Mouse (Mus musculus) CH12.LX (cell line): ENCODE measurements at regions not wholly inside any gene's neighbourhood (a gene's known extent, or its start where the extent isn't known, plus 50 kb on each side); places are given as distances from the start of the nearest gene placed in this dataset.

Experiments used
- DNase-seq: peaks from one replicate; pipeline ENCODE4 v3.0.0-alpha.2; 2013; ENCODE audit errors: extremely low read depth
- H3K27ac ChIP-seq: 2 replicates; pipeline ENCODE4 v1.5.1; 2012; ENCODE audit warnings: low read depth, mild to moderate bottlenecking, control low read depth, moderate library complexity; ENCODE audit not compliant: insufficient read depth
- H3K27me3 ChIP-seq: replicated peaks from 2 replicates; pipeline ENCODE3; 2012; ENCODE audit warnings: inconsistent platforms
- H3K36me3 ChIP-seq, 2 experiments: replicated peaks in 1 of 2; 2 replicates each; pipeline versions ENCODE3 to v1.6.1; 2012; ENCODE audit warnings: inconsistent platforms in 1 of 2, low read length in 1 of 2, mild to moderate bottlenecking in 1 of 2, mixed read lengths in 1 of 2, moderate library complexity in 1 of 2; ENCODE audit not compliant: control insufficient read depth in 1 of 2, insufficient read depth in 1 of 2
- H3K4me1 ChIP-seq, 2 experiments: 2 replicates each; pipeline ENCODE4 v1.6.1; 2012; ENCODE audit warnings: inconsistent platforms in 1 of 2, moderate library complexity in 1 of 2; ENCODE audit not compliant: insufficient read depth in 2 of 2, control insufficient read depth in 1 of 2
- H3K4me2 ChIP-seq: 2 replicates; pipeline ENCODE4 v1.6.1; 2012; ENCODE audit warnings: low read depth, mild to moderate bottlenecking, control low read depth; ENCODE audit not compliant: poor library complexity, insufficient read depth, severe bottlenecking
- H3K4me3 ChIP-seq, 3 experiments: fragments of 150-350 bp in 1 of 3; sonication (generic) in 1 of 3; replicated peaks in 1 of 3; 2 replicates each; pipeline versions ENCODE3 to v1.5.1; 2011 to 2012; ENCODE audit warnings: low read depth in 2 of 3, low read length in 2 of 3, mild to moderate bottlenecking in 2 of 3, moderate library complexity in 2 of 3, control low read depth in 1 of 3, improper control_type of control experiment in 1 of 3, inconsistent platforms in 1 of 3, mixed read lengths in 1 of 3; ENCODE audit not compliant: poor library complexity in 1 of 3
- H3K79me2 ChIP-seq: replicated peaks from 2 replicates; pipeline ENCODE4 v1.6.1; 2012; ENCODE audit warnings: mild to moderate bottlenecking, moderate library complexity; ENCODE audit not compliant: control insufficient read depth, poor library complexity, insufficient read depth, severe bottlenecking; ENCODE audit errors: extremely low read depth
- H3K9ac ChIP-seq: 2 replicates; pipeline ENCODE4 v1.6.1; 2012; ENCODE audit warnings: low read depth, mild to moderate bottlenecking, control low read depth, moderate library complexity; ENCODE audit not compliant: insufficient read depth
- H3K9me3 ChIP-seq: replicated peaks from 2 replicates; pipeline ENCODE3; 2012; ENCODE audit warnings: low read length, inconsistent platforms, mixed read lengths
- CHD1 ChIP-seq: IDR thresholded peaks from 2 replicates; pipeline ENCODE4 v1.6.1; 2012; ENCODE audit warnings: low read depth, low read length, improper control_type of control experiment, inconsistent platforms
- CHD2 ChIP-seq: IDR thresholded peaks from 2 replicates; pipeline ENCODE4 v1.6.1; 2011; ENCODE audit warnings: low read length, improper control_type of control experiment
- CTCF ChIP-seq, 2 experiments: IDR thresholded peaks in 1 of 2; conservative IDR thresholded peaks in 1 of 2; 2 replicates each; pipeline ENCODE4 v1.5.1; 2011 to 2012; ENCODE audit warnings: low read depth in 2 of 2, low read length in 2 of 2, improper control_type of control experiment in 1 of 2, inconsistent platforms in 1 of 2, mild to moderate bottlenecking in 1 of 2, moderate library complexity in 1 of 2
- E2F4 ChIP-seq: IDR thresholded peaks from 2 replicates; pipeline ENCODE4 v1.6.1; 2011; ENCODE audit warnings: low read depth, low read length, improper control_type of control experiment; ENCODE audit not compliant: insufficient replicate concordance
- ELF1 ChIP-seq: IDR thresholded peaks from 2 replicates; pipeline ENCODE4 v1.6.1; 2014; ENCODE audit warnings: low read depth, mild to moderate bottlenecking, inconsistent platforms, low read length, improper control_type of control experiment
- EP300 ChIP-seq: IDR thresholded peaks from 2 replicates; pipeline ENCODE4 v1.6.1; 2011; ENCODE audit warnings: low read length, improper control_type of control experiment
- ETS1 ChIP-seq: conservative IDR thresholded peaks from 2 replicates; pipeline ENCODE4 v1.6.1; 2012; ENCODE audit warnings: low read depth, mild to moderate bottlenecking, inconsistent platforms, low read length, improper control_type of control experiment, moderate library complexity
- HCFC1 ChIP-seq: IDR thresholded peaks from 2 replicates; pipeline ENCODE4 v1.6.1; 2012; ENCODE audit warnings: low read depth, mild to moderate bottlenecking, inconsistent platforms, low read length, improper control_type of control experiment
- IRF4 ChIP-seq: IDR thresholded peaks from 2 replicates; pipeline ENCODE4 v1.6.1; 2014; ENCODE audit warnings: low read depth, mild to moderate bottlenecking, inconsistent platforms, low read length, improper control_type of control experiment
- JUN ChIP-seq: IDR thresholded peaks from 2 replicates; pipeline ENCODE4 v1.6.1; 2011; ENCODE audit warnings: low read depth, mild to moderate bottlenecking, low read length, improper control_type of control experiment, moderate library complexity; ENCODE audit not compliant: insufficient read depth
- JUND ChIP-seq: conservative IDR thresholded peaks from 2 replicates; pipeline ENCODE4 v1.6.1; 2011; ENCODE audit warnings: low read depth, low read length, improper control_type of control experiment
- MAFK ChIP-seq: IDR thresholded peaks from 2 replicates; pipeline ENCODE4 v1.6.1; 2011; ENCODE audit warnings: low read length, improper control_type of control experiment; ENCODE audit not compliant: insufficient replicate concordance
- MXI1 ChIP-seq: IDR thresholded peaks from 2 replicates; pipeline ENCODE4 v1.6.1; 2011; ENCODE audit warnings: mild to moderate bottlenecking, low read depth, low read length, improper control_type of control experiment
- NELFE ChIP-seq: IDR thresholded peaks from 2 replicates; pipeline ENCODE4 v1.6.1; 2011; ENCODE audit warnings: low read depth, low read length, improper control_type of control experiment
- NRF1 ChIP-seq: IDR thresholded peaks from 2 replicates; pipeline ENCODE4 v1.6.1; 2014; ENCODE audit warnings: low read depth, mild to moderate bottlenecking, inconsistent platforms, low read length, improper control_type of control experiment, moderate library complexity
- PAX5 ChIP-seq: IDR thresholded peaks from 2 replicates; pipeline ENCODE4 v1.6.1; 2012; ENCODE audit warnings: low read length, inconsistent platforms, mixed read lengths
- POLR2A ChIP-seq: IDR thresholded peaks from 2 replicates; pipeline ENCODE4 v1.6.1; 2011; ENCODE audit warnings: low read depth, mild to moderate bottlenecking, improper control_type of control experiment, low read length
- POLR2AphosphoS2 ChIP-seq: IDR thresholded peaks from 2 replicates; pipeline ENCODE4 v1.6.1; 2011; ENCODE audit warnings: low read depth, low read length, improper control_type of control experiment
- RCOR1 ChIP-seq: conservative IDR thresholded peaks from 2 replicates; pipeline ENCODE4 v1.6.1; 2012; ENCODE audit warnings: low read depth, mild to moderate bottlenecking, inconsistent platforms, low read length, improper control_type of control experiment
- SIN3A ChIP-seq: IDR thresholded peaks from 2 replicates; pipeline ENCODE4 v1.6.1; 2012; ENCODE audit warnings: low read length, improper control_type of control experiment, inconsistent platforms
- TCF12 ChIP-seq: IDR thresholded peaks from 2 replicates; pipeline ENCODE4 v1.6.1; 2014; ENCODE audit warnings: low read depth, mild to moderate bottlenecking, inconsistent platforms, low read length, improper control_type of control experiment
- USF1 ChIP-seq: IDR thresholded peaks from 2 replicates; pipeline ENCODE4 v1.6.1; 2014; ENCODE audit warnings: low read depth, mild to moderate bottlenecking, inconsistent platforms, low read length, improper control_type of control experiment
- USF2 ChIP-seq: conservative IDR thresholded peaks from 2 replicates; pipeline ENCODE4 v1.6.1; 2011; ENCODE audit warnings: low read depth, low read length, improper control_type of control experiment
- ZKSCAN1 ChIP-seq: IDR thresholded peaks from 2 replicates; pipeline ENCODE4 v1.6.1; 2012; ENCODE audit warnings: low read depth, inconsistent platforms, low read length, improper control_type of control experiment, borderline replicate concordance
- ZNF384 ChIP-seq: IDR thresholded peaks from 2 replicates; pipeline ENCODE4 v1.6.1; 2012; ENCODE audit warnings: low read depth, low read length, improper control_type of control experiment, inconsistent platforms
- dilution Hi-C: fragments of 300-500 bp; cut with MboI; formaldehyde crosslinking; loops from 2 replicates; pipeline ENCODE4 v1.14.3; 2020; ENCODE audit warnings: low sequenced_read_pairs; ENCODE audit not compliant: extremely low pct_unique_long_range_greater_than_20kb, extremely low pct_ligation_motif_present
- in situ Hi-C: fragments of 300-500 bp; cut with MboI; formaldehyde crosslinking; loops from 3 replicates; pipeline ENCODE4 v1.14.3; 2019; ENCODE audit warnings: low sequenced_read_pairs, low pct_ligation_motif_present, low pct_unique_long_range_greater_than_20kb, mixed read lengths

GRCm38 (mm10) chr19:55688585-55688984, 53.0 kb upstream of the Tcf7l2 start:
- TF ChIP-seq IRF4 (0 out of 2 replicates have a peak, but pooled peaks have one; percentile 9), POLR2A (no peak), RCOR1 (no peak), CHD1 (no peak), ZKSCAN1 (no peak), NELFE (no peak), SIN3A (no peak), E2F4 (no peak), TCF12 (no peak), ZNF384 (no peak), USF1 (no peak), JUN (no peak), ETS1 (peak; percentile 41), MXI1 (no peak), EP300 (peak; percentile 10; the same call in 1 of the 2 replicates), POLR2AphosphoS2 (no peak), CHD2 (no peak), PAX5 (no peak), NRF1 (no peak), CTCF (conservative IDR thresholded peaks at IDR 0.05 in 1 of 2, IDR thresholded peaks at IDR 0.05 in 1 of 2; ENCODE audit: low read depth in 2 of 2, low read length in 2 of 2) (no peak), JUND (no peak), ELF1 (no peak), MAFK (no peak), HCFC1 (no peak), USF2 (no peak)
- in situ Hi-C loops (no loop called here), dilution Hi-C loops (no loop called here)
- Histone ChIP-seq H3K9ac (no peak overlapping the region), H3K79me2 (no peaks in the 10 kb centered on the region), H3K4me1 (peaks cover 4 to 15% of the 10 kb centered on the region in 2 experiments; a peak in 3 of 4 replicates), H3K9me3 (peaks cover 3% of the 10 kb centered on the region), H3K36me3 (no peaks in the 10 kb centered on the region), H3K27me3 (peaks cover 13% of the 10 kb centered on the region), H3K27ac (no peak overlapping the region), H3K4me2 (peak overlapping the region; percentile 68), H3K4me3 (no peak overlapping the region)
- peak; percentile 50 for DNase-seq
